Mouse (Mus musculus): ENCODE data around the gene Calhm3. TPM values are rescaled to one million over a fixed set of nuclear protein-coding genes. Genes with fewer than 3 reads are reported as not detected.
A peak's percentile ranks its signal among the peaks of the same experiment; 100 is the strongest.
"Not testable (repeated sequence)": the region's sequence is repeated elsewhere in the genome, so short reads cannot be mapped to it uniquely, and the experiment has no call there.

Gene Calhm3
- total RNA-seq, 2 experiments from 2014 or later, result not detected

GRCm38 (mm10) chr19:47168793-47169412 is 11.3 kb upstream of the Calhm3 start:
- DNase-seq, result peak; percentile 88
- intact Hi-C loops (cut with DNase I), result loop anchor here (5.0 kb wide), 1 partner anchor 47 kb away; no protein-coding TSS in a partner anchor

- DNase-seq, result peak; percentile 27
Measured at GRCm38 (mm10) chr19:47168223-47168622, 10.7 kb upstream of the Calhm3 start.

GRCm38 (mm10) chr19:47167617-47168214 is 10.2 kb upstream of the Calhm3 start:
- no peak for DNase-seq
- intact Hi-C loops (cut with DNase I), result loop anchor here (5.0 kb wide), 1 partner anchor 45 kb away; no protein-coding TSS in a partner anchor

More at GRCm38 (mm10) chr19:47168223-47168622, 10.7 kb upstream of the Calhm3 start:
- intact Hi-C loops (cut with DNase I), result loop anchor here (5.0 kb wide), 1 partner anchor 46 kb away; no protein-coding TSS in a partner anchor

- DNase-seq, result no peak
- intact Hi-C loops (cut with DNase I), result loop anchor here (5.0 kb wide), 1 partner anchor 44 kb away; no protein-coding TSS in a partner anchor
Measured at GRCm38 (mm10) chr19:47166758-47167157, 9.2 kb upstream of the Calhm3 start.

- DNase-seq, result no peak
- intact Hi-C loops (cut with DNase I), result no loop called here
Measured at GRCm38 (mm10) chr19:47163176-47163744, 5.7 kb upstream of the Calhm3 start.

- intact Hi-C loops (cut with DNase I), result no loop called here
- DNase-seq, result no peak
Measured at GRCm38 (mm10) chr19:47161669-47162068, 4.1 kb upstream of the Calhm3 start.

GRCm38 (mm10) chr19:47153767-47154166 is 3.8 kb downstream of the Calhm3 start:
- DNase-seq, result no peak
- intact Hi-C loops (cut with DNase I), result no loop called here

GRCm38 (mm10) chr19:47152062-47152369 is 5.5 kb downstream of the Calhm3 start:
- intact Hi-C loops (cut with DNase I), result no loop called here
- DNase-seq, result no peak

- intact Hi-C loops (cut with DNase I), result no loop called here
- peak; percentile 41 for DNase-seq
Measured at GRCm38 (mm10) chr19:47151332-47152061, 6.1 kb downstream of the Calhm3 start.

GRCm38 (mm10) chr19:47149854-47150253 is 7.7 kb downstream of the Calhm3 start:
- intact Hi-C loops (cut with DNase I), result no loop called here

GRCm38 (mm10) chr19:47148267-47148847 is 9.2 kb downstream of the Calhm3 start:
- intact Hi-C loops (cut with DNase I), result no loop called here
- DNase-seq, result no peak

More at GRCm38 (mm10) chr19:47149854-47150253, 7.7 kb downstream of the Calhm3 start:
- DNase-seq, result no peak

GRCm38 (mm10) chr19:47144154-47144553 is 13.4 kb downstream of the Calhm3 start, which contains the start of gene Calhm1:
Gene Calhm1, minus strand, starts transcription at chr19:47144254.
- DNase-seq, result no peak
- intact Hi-C loops (cut with DNase I), result no loop called here

- DNase-seq, result no peak
- intact Hi-C loops (cut with DNase I), result no loop called here
Measured at GRCm38 (mm10) chr19:47142438-47142837, 15.1 kb downstream of the Calhm3 start.

- DNase-seq; intact Hi-C loops (cut with DNase I): not testable (repeated sequence)
Measured at GRCm38 (mm10) chr19:47139611-47140010, 18.0 kb downstream of the Calhm3 start.

GRCm38 (mm10) chr19:47137771-47138421 is 19.7 kb downstream of the Calhm3 start, which contains the start of gene Calhm2:
Gene Calhm2, minus strand, starts transcription at chr19:47138294.
- DNase-seq, result no peak
- intact Hi-C loops (cut with DNase I), result no loop called here

GRCm38 (mm10) chr19:47137051-47137581 is 20.4 kb downstream of the Calhm3 start:
- no peak for DNase-seq
- intact Hi-C loops (cut with DNase I), result no loop called here

GRCm38 (mm10) chr19:47136170-47136569 is 21.4 kb downstream of the Calhm3 start:
- DNase-seq, result no peak
- intact Hi-C loops (cut with DNase I), result no loop called here

GRCm38 (mm10) chr19:47135568-47135967 is 22.0 kb downstream of the Calhm3 start:
- intact Hi-C loops (cut with DNase I), result no loop called here
- no peak for DNase-seq

GRCm38 (mm10) chr19:47133161-47133560 is 24.4 kb downstream of the Calhm3 start:
- intact Hi-C loops (cut with DNase I), result no loop called here
- DNase-seq, result no peak

GRCm38 (mm10) chr19:47130551-47131125 is 26.9 kb downstream of the Calhm3 start:
- intact Hi-C loops (cut with DNase I), result no loop called here
- DNase-seq, result no peak

All from left cerebral cortex, postnatal 4 days (tissue).